Mouse (Mus musculus): ENCODE measurements around the gene Slco3a1. TPM values are rescaled to one million over a fixed set of nuclear protein-coding genes. Genes with fewer than 3 reads are reported as not detected.

Gene Slco3a1
- polyA plus RNA-seq, 1 experiment from 2014 or later: 42.8 TPM

DNA sequence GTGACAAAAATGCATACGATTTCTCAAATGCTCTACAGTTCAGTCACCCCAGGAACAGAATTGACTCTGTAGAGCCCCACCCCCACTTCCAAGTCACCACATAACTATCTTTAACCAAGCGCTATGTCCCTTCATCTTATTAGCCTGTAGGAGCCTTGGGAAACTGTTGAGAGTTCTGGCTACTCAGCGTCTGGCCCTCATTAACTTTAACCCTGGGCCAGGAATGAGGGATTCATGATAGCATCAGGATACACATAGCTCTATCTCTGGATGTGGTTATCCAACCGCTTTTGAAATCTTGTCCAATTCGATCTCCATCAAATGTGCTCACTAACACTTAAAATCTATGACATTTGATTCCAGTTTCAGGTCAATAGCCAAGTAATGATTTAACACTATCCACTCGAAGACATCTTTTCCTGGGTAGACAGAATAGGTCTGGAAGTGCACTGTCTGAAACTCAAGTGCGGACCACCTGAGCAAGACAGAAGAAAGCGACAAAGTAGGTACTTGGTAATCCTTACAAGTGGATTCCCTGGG, 1.4 kb downstream of the Slco3a1 start:
- H3K9me3 ChIP-seq (ENCODE audit: low read length): no peaks in the 10 kb centered on the region
- peak overlapping the region; percentile 89 for H3K4me2 ChIP-seq (replicated peaks; ENCODE audit: low read depth, low read length)
- H3K4me1 ChIP-seq (ENCODE audit: insufficient read depth, low read depth, low read length): peaks cover 4% of the 10 kb centered on the region; the same call in 1 of the 2 replicates
- TF ChIP-seq EP300 (IDR thresholded peaks at IDR 0.05): no peak
- no peak for TF ChIP-seq CTCF (IDR thresholded peaks at IDR 0.05)
- H3K9ac ChIP-seq (replicated peaks; ENCODE audit: low read depth): no peak overlapping the region
- H3K27me3 ChIP-seq (replicated peaks; ENCODE audit: insufficient read depth, low read length): 0 out of 2 replicates have a peak, but pooled peaks cover 4% of the 10 kb centered on the region
- DNase-seq (ENCODE audit: low spot score) (no peak), ATAC-seq (no peak)
- no peaks in the 10 kb centered on the region for H3K36me3 ChIP-seq (ENCODE audit: insufficient read depth, low read length)
- no peak overlapping the region for H3K27ac ChIP-seq (ENCODE audit: low read length)
- WGBS: 54% methylated on average over 8 of the region's 8 CpGs
- peak overlapping the region; percentile 70 for H3K4me3 ChIP-seq (ENCODE audit: low read depth, low read length)

DNA sequence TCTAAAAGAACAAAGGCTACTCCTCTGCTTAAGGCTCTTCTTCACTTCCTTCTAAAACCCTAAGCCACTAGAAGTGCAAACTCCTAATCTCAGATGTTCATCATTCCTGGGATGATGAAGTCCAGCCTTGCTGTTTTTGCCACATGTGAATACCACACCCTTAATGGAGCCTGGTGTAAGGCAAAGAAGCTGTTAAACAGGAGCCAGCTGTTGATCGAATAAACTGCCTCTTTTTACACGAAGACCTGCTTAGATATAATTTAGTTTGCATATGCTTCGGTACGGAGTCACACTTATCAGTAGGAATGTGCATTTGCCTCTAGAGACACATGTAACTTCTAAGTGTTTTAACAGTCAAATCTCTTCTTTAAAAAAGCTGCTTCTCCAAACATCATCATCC, 2.0 kb downstream of the Slco3a1 start:
- no peaks in the 10 kb centered on the region for H3K9me3 ChIP-seq (ENCODE audit: low read length)
- H3K4me1 ChIP-seq (ENCODE audit: insufficient read depth, low read depth, low read length): peaks cover 4% of the 10 kb centered on the region; the same call in 1 of the 2 replicates
- WGBS: 60% methylated on average over 4 of the region's 4 CpGs
- H3K27me3 ChIP-seq (replicated peaks; ENCODE audit: insufficient read depth, low read length): 0 out of 2 replicates have a peak, but pooled peaks cover 4% of the 10 kb centered on the region
- H3K4me3 ChIP-seq (ENCODE audit: low read depth, low read length): no peak overlapping the region
- TF ChIP-seq EP300 (IDR thresholded peaks at IDR 0.05): no peak
- TF ChIP-seq CTCF (IDR thresholded peaks at IDR 0.05): no peak
- peak overlapping the region; percentile 12; the same call in 1 of the 2 replicates for H3K4me2 ChIP-seq (replicated peaks; ENCODE audit: low read depth, low read length)
- no peaks in the 10 kb centered on the region for H3K36me3 ChIP-seq (ENCODE audit: insufficient read depth, low read length)
- DNase-seq (ENCODE audit: low spot score) (no peak), ATAC-seq (no peak)
- no peak overlapping the region for H3K9ac ChIP-seq (replicated peaks; ENCODE audit: low read depth)
- no peak overlapping the region for H3K27ac ChIP-seq (ENCODE audit: low read length)

DNA sequence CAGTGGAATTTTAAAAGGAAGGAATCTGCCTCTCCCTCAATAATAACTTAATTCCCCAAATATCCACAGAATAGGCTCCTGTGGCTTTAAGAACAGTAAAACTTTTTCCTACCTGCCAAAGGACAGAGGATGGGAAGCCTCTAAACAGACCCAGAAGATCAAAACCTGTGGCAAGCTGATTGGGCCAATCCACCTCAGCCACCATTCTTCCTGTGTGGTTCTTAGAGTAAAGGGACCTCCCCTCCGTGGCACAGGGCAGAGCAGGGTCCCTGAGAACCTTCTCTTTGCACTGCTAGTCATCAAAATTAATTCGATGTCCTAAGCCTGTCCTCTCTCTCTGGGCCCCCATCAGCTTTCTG, 2.6 kb downstream of the Slco3a1 start:
- ATAC-seq: no peak
- H3K36me3 ChIP-seq (ENCODE audit: insufficient read depth, low read length): no peaks in the 10 kb centered on the region
- no peak overlapping the region for H3K27ac ChIP-seq (ENCODE audit: low read length)
- H3K4me1 ChIP-seq (ENCODE audit: insufficient read depth, low read depth, low read length): peaks cover 4% of the 10 kb centered on the region; the same call in 1 of the 2 replicates
- H3K9ac ChIP-seq (replicated peaks; ENCODE audit: low read depth): no peak overlapping the region
- no peaks in the 10 kb centered on the region for H3K9me3 ChIP-seq (ENCODE audit: low read length)
- no peak for DNase-seq (ENCODE audit: low spot score)
- H3K27me3 ChIP-seq (replicated peaks; ENCODE audit: insufficient read depth, low read length): 0 out of 2 replicates have a peak, but pooled peaks cover 4% of the 10 kb centered on the region
- H3K4me2 ChIP-seq (replicated peaks; ENCODE audit: low read depth, low read length): peak overlapping the region; percentile 12; the same call in 1 of the 2 replicates
- TF ChIP-seq CTCF (IDR thresholded peaks at IDR 0.05) (no peak), EP300 (IDR thresholded peaks at IDR 0.05) (no peak)
- no peak overlapping the region for H3K4me3 ChIP-seq (ENCODE audit: low read depth, low read length)
- WGBS: 57% methylated on average over 2 of the region's 2 CpGs

DNA sequence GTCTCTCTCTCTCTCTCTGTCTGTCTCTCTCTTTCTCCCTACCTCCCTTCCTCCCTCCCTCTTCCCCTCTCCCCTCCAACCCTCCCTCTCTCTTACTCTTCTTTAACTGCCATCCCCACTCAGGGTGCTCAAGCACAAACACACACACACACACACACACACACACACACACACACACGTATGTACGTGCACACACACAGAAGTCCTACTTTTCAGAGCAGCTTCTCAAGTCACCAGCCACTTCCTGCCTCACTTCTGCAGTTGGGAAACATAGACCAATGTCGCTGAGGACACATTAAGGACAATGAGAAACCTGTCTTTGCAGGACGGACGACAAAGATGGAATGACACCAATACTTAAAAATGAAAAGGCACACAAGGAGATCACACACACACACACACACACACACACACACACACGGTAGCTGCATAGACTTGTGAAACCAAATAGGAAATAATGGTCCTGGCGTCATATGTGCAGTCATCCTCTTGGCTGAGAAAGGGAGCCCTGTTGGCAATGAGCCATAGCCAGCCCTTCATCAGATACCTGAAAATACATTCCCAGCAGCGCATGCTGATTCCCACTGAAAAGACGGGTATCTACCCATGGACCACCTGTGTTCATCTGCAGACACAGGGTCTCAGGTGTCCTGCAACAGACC, 3.1 kb downstream of the Slco3a1 start:
- WGBS: 66% methylated on average over 9 of the region's 9 CpGs
- no peak overlapping the region for H3K4me2 ChIP-seq (replicated peaks; ENCODE audit: low read depth, low read length)
- no peak for DNase-seq (ENCODE audit: low spot score)
- no peak for ATAC-seq
- H3K4me3 ChIP-seq (ENCODE audit: low read depth, low read length): no peak overlapping the region
- H3K9me3 ChIP-seq (ENCODE audit: low read length): no peaks in the 10 kb centered on the region
- no peak overlapping the region for H3K9ac ChIP-seq (replicated peaks; ENCODE audit: low read depth)
- TF ChIP-seq EP300 (IDR thresholded peaks at IDR 0.05): no peak
- TF ChIP-seq CTCF (IDR thresholded peaks at IDR 0.05): no peak
- H3K36me3 ChIP-seq (ENCODE audit: insufficient read depth, low read length): no peaks in the 10 kb centered on the region
- peaks cover 4% of the 10 kb centered on the region; the same call in 1 of the 2 replicates for H3K4me1 ChIP-seq (ENCODE audit: insufficient read depth, low read depth, low read length)
- 0 out of 2 replicates have a peak, but pooled peaks cover 4% of the 10 kb centered on the region for H3K27me3 ChIP-seq (replicated peaks; ENCODE audit: insufficient read depth, low read length)
- H3K27ac ChIP-seq (ENCODE audit: low read length): no peak overlapping the region

DNA sequence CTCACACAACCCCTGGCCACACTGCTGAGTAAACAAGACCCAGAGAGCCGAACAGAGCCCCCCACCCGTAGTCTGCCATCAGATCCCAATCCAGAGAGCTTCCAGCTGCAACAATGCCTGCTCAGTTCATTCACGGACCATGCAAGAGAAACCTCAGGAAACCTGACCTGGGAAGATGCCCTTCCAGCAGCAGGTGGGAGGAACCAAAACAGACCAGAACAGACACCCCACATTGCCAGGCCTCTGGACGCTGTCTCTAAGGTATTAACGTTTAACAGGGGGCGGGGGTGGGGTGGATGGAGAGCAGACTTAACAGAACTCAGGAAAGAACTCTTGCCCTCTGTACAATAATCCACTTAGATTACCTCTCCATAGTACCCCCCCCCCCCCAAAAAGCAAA, 4.9 kb downstream of the Slco3a1 start:
- Histone ChIP-seq H3K4me2 (replicated peaks; ENCODE audit: low read depth, low read length) (no peak overlapping the region), H3K27me3 (replicated peaks; ENCODE audit: insufficient read depth, low read length) (0 out of 2 replicates have a peak, but pooled peaks cover 4% of the 10 kb centered on the region), H3K36me3 (ENCODE audit: insufficient read depth, low read length) (no peaks in the 10 kb centered on the region), H3K4me1 (ENCODE audit: insufficient read depth, low read depth, low read length) (peaks cover 4% of the 10 kb centered on the region; the same call in 1 of the 2 replicates), H3K27ac (ENCODE audit: low read length) (no peak overlapping the region), H3K9me3 (ENCODE audit: low read length) (no peaks in the 10 kb centered on the region), H3K4me3 (ENCODE audit: low read depth, low read length) (no peak overlapping the region), H3K9ac (replicated peaks; ENCODE audit: low read depth) (no peak overlapping the region)
- ATAC-seq: no peak
- 46% methylated on average over 6 of the region's 6 CpGs for WGBS
- DNase-seq (ENCODE audit: low spot score): no peak
- TF ChIP-seq CTCF (IDR thresholded peaks at IDR 0.05): no peak
- no peak for TF ChIP-seq EP300 (IDR thresholded peaks at IDR 0.05)

DNA sequence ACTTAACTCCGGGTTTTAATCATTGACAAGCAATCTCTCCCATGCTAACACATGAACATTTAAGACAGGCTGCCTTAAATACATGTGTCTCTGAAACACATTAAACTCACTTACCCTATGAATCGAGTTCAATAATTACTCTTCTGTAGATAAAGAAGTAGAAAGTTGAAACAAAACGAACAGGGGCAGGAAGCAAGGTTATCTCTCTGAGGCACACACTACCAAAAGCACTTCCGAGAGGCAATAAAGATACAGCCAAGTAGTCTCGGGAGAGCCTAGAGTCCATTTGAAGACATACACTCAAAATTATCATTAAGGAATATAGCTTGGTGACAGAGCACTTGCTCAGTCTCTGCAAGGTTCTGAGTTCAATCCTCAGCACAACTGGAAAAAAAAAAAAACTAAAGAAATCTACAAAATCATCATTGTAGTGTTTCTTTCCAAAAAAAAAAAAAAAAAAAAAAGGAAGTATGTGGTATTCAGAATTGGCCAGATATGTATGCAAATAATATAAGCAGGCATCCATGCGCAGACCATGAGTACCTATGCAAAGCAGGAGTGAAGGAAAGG, 5.5 kb downstream of the Slco3a1 start:
- TF ChIP-seq CTCF (IDR thresholded peaks at IDR 0.05): no peak
- TF ChIP-seq EP300 (IDR thresholded peaks at IDR 0.05): no peak
- H3K4me1 ChIP-seq (ENCODE audit: insufficient read depth, low read depth, low read length): peaks cover 4% of the 10 kb centered on the region; the same call in 1 of the 2 replicates
- WGBS: 48% methylated on average over 6 of the region's 6 CpGs
- no peak overlapping the region for H3K9ac ChIP-seq (replicated peaks; ENCODE audit: low read depth)
- DNase-seq (ENCODE audit: low spot score) (no peak), ATAC-seq (no peak)
- H3K36me3 ChIP-seq (ENCODE audit: insufficient read depth, low read length): no peaks in the 10 kb centered on the region
- H3K4me3 ChIP-seq (ENCODE audit: low read depth, low read length): no peak overlapping the region
- no peaks in the 10 kb centered on the region for H3K9me3 ChIP-seq (ENCODE audit: low read length)
- H3K27me3 ChIP-seq (replicated peaks; ENCODE audit: insufficient read depth, low read length): 0 out of 2 replicates have a peak, but pooled peaks cover 4% of the 10 kb centered on the region
- no peak overlapping the region for H3K27ac ChIP-seq (ENCODE audit: low read length)
- no peak overlapping the region for H3K4me2 ChIP-seq (replicated peaks; ENCODE audit: low read depth, low read length)

Data from lung, postnatal 0 days (tissue).